Mouse (Mus musculus) CH12.LX (cell line): ENCODE data around the gene Xrcc6. TPM values are rescaled to one million over a fixed set of nuclear protein-coding genes. Genes with fewer than 3 reads are reported as not detected.

Experiments
- DNase-seq: peaks from one replicate; pipeline ENCODE4 v3.0.0-alpha.2; 2013; ENCODE audit errors: extremely low read depth
- H3K27ac ChIP-seq: 2 replicates; pipeline ENCODE4 v1.5.1; 2012; ENCODE audit warnings: low read depth, mild to moderate bottlenecking, control low read depth, moderate library complexity; ENCODE audit not compliant: insufficient read depth
- H3K27me3 ChIP-seq: replicated peaks from 2 replicates; pipeline ENCODE3; 2012; ENCODE audit warnings: inconsistent platforms
- H3K36me3 ChIP-seq, 2 experiments: replicated peaks in 1 of 2; 2 replicates each; pipeline versions ENCODE3 to v1.6.1; 2012; ENCODE audit warnings: inconsistent platforms in 1 of 2, low read length in 1 of 2, mild to moderate bottlenecking in 1 of 2, mixed read lengths in 1 of 2, moderate library complexity in 1 of 2; ENCODE audit not compliant: control insufficient read depth in 1 of 2, insufficient read depth in 1 of 2
- H3K4me1 ChIP-seq, 2 experiments: 2 replicates each; pipeline ENCODE4 v1.6.1; 2012; ENCODE audit warnings: inconsistent platforms in 1 of 2, moderate library complexity in 1 of 2; ENCODE audit not compliant: insufficient read depth in 2 of 2, control insufficient read depth in 1 of 2
- H3K4me2 ChIP-seq: 2 replicates; pipeline ENCODE4 v1.6.1; 2012; ENCODE audit warnings: low read depth, mild to moderate bottlenecking, control low read depth; ENCODE audit not compliant: poor library complexity, insufficient read depth, severe bottlenecking
- H3K4me3 ChIP-seq, 3 experiments: fragments of 150-350 bp in 1 of 3; sonication (generic) in 1 of 3; replicated peaks in 1 of 3; 2 replicates each; pipeline versions ENCODE3 to v1.5.1; 2011 to 2012; ENCODE audit warnings: low read depth in 2 of 3, low read length in 2 of 3, mild to moderate bottlenecking in 2 of 3, moderate library complexity in 2 of 3, control low read depth in 1 of 3, improper control_type of control experiment in 1 of 3, inconsistent platforms in 1 of 3, mixed read lengths in 1 of 3; ENCODE audit not compliant: poor library complexity in 1 of 3
- H3K79me2 ChIP-seq: replicated peaks from 2 replicates; pipeline ENCODE4 v1.6.1; 2012; ENCODE audit warnings: mild to moderate bottlenecking, moderate library complexity; ENCODE audit not compliant: control insufficient read depth, poor library complexity, insufficient read depth, severe bottlenecking; ENCODE audit errors: extremely low read depth
- H3K9ac ChIP-seq: 2 replicates; pipeline ENCODE4 v1.6.1; 2012; ENCODE audit warnings: low read depth, mild to moderate bottlenecking, control low read depth, moderate library complexity; ENCODE audit not compliant: insufficient read depth
- H3K9me3 ChIP-seq: replicated peaks from 2 replicates; pipeline ENCODE3; 2012; ENCODE audit warnings: low read length, inconsistent platforms, mixed read lengths
- BHLHE40 ChIP-seq: IDR thresholded peaks from 2 replicates; pipeline ENCODE4 v1.6.1; 2011; ENCODE audit warnings: mild to moderate bottlenecking, low read depth, low read length, improper control_type of control experiment
- CHD1 ChIP-seq: IDR thresholded peaks from 2 replicates; pipeline ENCODE4 v1.6.1; 2012; ENCODE audit warnings: low read depth, low read length, improper control_type of control experiment, inconsistent platforms
- CHD2 ChIP-seq: IDR thresholded peaks from 2 replicates; pipeline ENCODE4 v1.6.1; 2011; ENCODE audit warnings: low read length, improper control_type of control experiment
- CTCF ChIP-seq, 2 experiments: IDR thresholded peaks in 1 of 2; conservative IDR thresholded peaks in 1 of 2; 2 replicates each; pipeline ENCODE4 v1.5.1; 2011 to 2012; ENCODE audit warnings: low read depth in 2 of 2, low read length in 2 of 2, improper control_type of control experiment in 1 of 2, inconsistent platforms in 1 of 2, mild to moderate bottlenecking in 1 of 2, moderate library complexity in 1 of 2
- ELF1 ChIP-seq: IDR thresholded peaks from 2 replicates; pipeline ENCODE4 v1.6.1; 2014; ENCODE audit warnings: low read depth, mild to moderate bottlenecking, inconsistent platforms, low read length, improper control_type of control experiment
- EP300 ChIP-seq: IDR thresholded peaks from 2 replicates; pipeline ENCODE4 v1.6.1; 2011; ENCODE audit warnings: low read length, improper control_type of control experiment
- ETS1 ChIP-seq: conservative IDR thresholded peaks from 2 replicates; pipeline ENCODE4 v1.6.1; 2012; ENCODE audit warnings: low read depth, mild to moderate bottlenecking, inconsistent platforms, low read length, improper control_type of control experiment, moderate library complexity
- GABPA ChIP-seq: IDR thresholded peaks from 2 replicates; pipeline ENCODE4 v1.6.1; 2012; ENCODE audit warnings: low read depth, low read length, improper control_type of control experiment, inconsistent platforms; ENCODE audit not compliant: insufficient replicate concordance
- KAT2A ChIP-seq: IDR thresholded peaks from 2 replicates; pipeline ENCODE4 v1.6.1; 2012; ENCODE audit warnings: low read length, improper control_type of control experiment, inconsistent platforms; ENCODE audit not compliant: insufficient replicate concordance
- MAFK ChIP-seq: IDR thresholded peaks from 2 replicates; pipeline ENCODE4 v1.6.1; 2011; ENCODE audit warnings: low read length, improper control_type of control experiment; ENCODE audit not compliant: insufficient replicate concordance
- MAX ChIP-seq: IDR thresholded peaks from 2 replicates; pipeline ENCODE4 v1.6.1; 2011; ENCODE audit warnings: low read length, improper control_type of control experiment
- MAZ ChIP-seq: IDR thresholded peaks from 2 replicates; pipeline ENCODE4 v1.6.1; 2012; ENCODE audit warnings: low read depth, mild to moderate bottlenecking, inconsistent platforms, low read length, improper control_type of control experiment, moderate library complexity
- MEF2A ChIP-seq: IDR thresholded peaks from 2 replicates; pipeline ENCODE4 v1.6.1; 2014; ENCODE audit warnings: low read depth, mild to moderate bottlenecking, inconsistent platforms, low read length, improper control_type of control experiment, borderline replicate concordance
- MYC ChIP-seq: IDR thresholded peaks from 2 replicates; pipeline ENCODE4 v1.6.1; 2011; ENCODE audit warnings: low read depth, mild to moderate bottlenecking, improper control_type of control experiment, low read length
- NRF1 ChIP-seq: IDR thresholded peaks from 2 replicates; pipeline ENCODE4 v1.6.1; 2014; ENCODE audit warnings: low read depth, mild to moderate bottlenecking, inconsistent platforms, low read length, improper control_type of control experiment, moderate library complexity
- PAX5 ChIP-seq: IDR thresholded peaks from 2 replicates; pipeline ENCODE4 v1.6.1; 2012; ENCODE audit warnings: low read length, inconsistent platforms, mixed read lengths
- POLR2A ChIP-seq: IDR thresholded peaks from 2 replicates; pipeline ENCODE4 v1.6.1; 2011; ENCODE audit warnings: low read depth, mild to moderate bottlenecking, improper control_type of control experiment, low read length
- POLR2AphosphoS2 ChIP-seq: IDR thresholded peaks from 2 replicates; pipeline ENCODE4 v1.6.1; 2011; ENCODE audit warnings: low read depth, low read length, improper control_type of control experiment
- RCOR1 ChIP-seq: conservative IDR thresholded peaks from 2 replicates; pipeline ENCODE4 v1.6.1; 2012; ENCODE audit warnings: low read depth, mild to moderate bottlenecking, inconsistent platforms, low read length, improper control_type of control experiment
- SIN3A ChIP-seq: IDR thresholded peaks from 2 replicates; pipeline ENCODE4 v1.6.1; 2012; ENCODE audit warnings: low read length, improper control_type of control experiment, inconsistent platforms
- TCF12 ChIP-seq: IDR thresholded peaks from 2 replicates; pipeline ENCODE4 v1.6.1; 2014; ENCODE audit warnings: low read depth, mild to moderate bottlenecking, inconsistent platforms, low read length, improper control_type of control experiment
- USF1 ChIP-seq: IDR thresholded peaks from 2 replicates; pipeline ENCODE4 v1.6.1; 2014; ENCODE audit warnings: low read depth, mild to moderate bottlenecking, inconsistent platforms, low read length, improper control_type of control experiment
- ZC3H11A ChIP-seq: IDR thresholded peaks from 2 replicates; pipeline ENCODE4 v1.6.1; 2012; ENCODE audit warnings: low read depth, mild to moderate bottlenecking, inconsistent platforms, low read length, improper control_type of control experiment
- ZMIZ1 ChIP-seq: IDR thresholded peaks from 2 replicates; pipeline ENCODE4 v1.6.1; 2012; ENCODE audit warnings: low read depth, mild to moderate bottlenecking, inconsistent platforms, low read length, improper control_type of control experiment
- ZNF384 ChIP-seq: IDR thresholded peaks from 2 replicates; pipeline ENCODE4 v1.6.1; 2012; ENCODE audit warnings: low read depth, low read length, improper control_type of control experiment, inconsistent platforms
- dilution Hi-C: fragments of 300-500 bp; cut with MboI; formaldehyde crosslinking; loops from 2 replicates; pipeline ENCODE4 v1.14.3; 2020; ENCODE audit warnings: low sequenced_read_pairs; ENCODE audit not compliant: extremely low pct_unique_long_range_greater_than_20kb, extremely low pct_ligation_motif_present
- in situ Hi-C: fragments of 300-500 bp; cut with MboI; formaldehyde crosslinking; loops from 3 replicates; pipeline ENCODE4 v1.14.3; 2019; ENCODE audit warnings: low sequenced_read_pairs, low pct_ligation_motif_present, low pct_unique_long_range_greater_than_20kb, mixed read lengths
- polyA plus RNA-seq: library from polyadenylated mRNA; unstranded; fragments of >175 nt; gene quantifications from 2 replicates; pipeline ENCODE4 v1.2.1, GENCODE M21; 2012; ENCODE audit warnings: low read depth; ENCODE audit not compliant: insufficient read length
- total RNA-seq, 2 experiments: library from RNA; depleted of rRNA; stranded (reverse); fragments of 300-350 nt in 1 of 2; fragments of >200 nt in 1 of 2; gene quantifications; 2 replicates each; pipeline ENCODE4 v1.2.3; 2012 to 2014

The Xrcc6 gene
- total and polyA plus RNA-seq, 3 experiments, result 67.3 to 83.5 (median 80.8) TPM

DNA sequence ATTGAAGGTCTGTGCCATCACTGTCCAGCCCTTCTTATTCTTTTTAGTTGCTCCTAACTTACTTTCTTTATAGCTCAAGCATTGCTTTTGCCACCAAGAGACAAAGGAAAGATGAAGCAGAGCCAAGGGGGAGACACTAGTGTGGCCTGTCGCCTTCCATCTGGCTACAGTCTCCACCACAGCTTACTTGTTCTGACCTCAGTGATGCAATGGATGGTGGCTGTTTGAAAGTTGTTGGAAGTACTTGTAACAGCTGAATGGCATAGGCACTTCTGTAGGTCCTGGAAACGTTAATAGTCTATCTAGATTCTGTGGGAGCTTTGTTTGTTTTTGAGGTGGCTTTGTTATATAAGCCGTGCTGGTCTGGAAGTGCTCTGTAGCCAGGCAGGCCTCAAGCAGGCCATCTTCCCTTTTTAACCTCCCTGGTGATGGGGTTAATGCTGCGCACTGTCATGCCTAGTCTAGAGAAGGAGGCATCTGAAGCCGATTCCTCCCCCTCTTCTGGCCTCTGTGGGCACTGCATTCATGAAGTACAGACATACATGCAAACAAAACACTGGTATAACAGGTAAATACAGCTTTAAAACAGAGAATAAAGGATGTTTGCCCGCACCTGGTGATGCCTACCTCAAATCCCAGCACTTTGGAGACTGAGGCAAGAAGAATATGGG is 36.5 kb downstream of the Xrcc6 start:
- dilution Hi-C loops, result no loop called here
- no peak for DNase-seq
- H3K36me3 ChIP-seq, result peaks cover 59 to 91% of the 10 kb centered on the region in 2 experiments

DNA sequence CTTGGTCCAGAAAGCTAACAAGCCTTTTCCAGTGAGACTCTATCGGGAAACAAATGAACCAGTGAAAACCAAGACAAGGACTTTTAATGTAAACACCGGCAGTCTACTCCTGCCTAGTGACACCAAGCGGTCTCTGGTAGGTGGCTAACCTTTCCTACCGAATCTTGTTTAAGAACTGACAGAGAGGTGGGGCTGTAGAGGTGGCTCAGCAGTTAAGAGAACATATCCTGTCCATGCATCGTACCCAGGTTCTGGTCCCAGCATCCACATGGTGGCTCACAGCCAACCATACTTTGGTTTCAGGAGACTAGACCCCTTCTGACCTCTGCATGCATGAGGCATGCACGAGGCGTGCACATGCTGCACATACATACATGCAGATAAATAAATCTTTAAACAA is 39.6 kb downstream of the Xrcc6 start:
- TF ChIP-seq EP300, result no peak
- no peak for TF ChIP-seq ZNF384
- TF ChIP-seq MAX, result no peak
- TF ChIP-seq KAT2A, result no peak
- TF ChIP-seq MAFK, result no peak
- no peak for TF ChIP-seq ZC3H11A
- no peak for TF ChIP-seq CTCF (conservative IDR thresholded peaks at IDR 0.05 in 1 of 2, IDR thresholded peaks at IDR 0.05 in 1 of 2; ENCODE audit: low read depth in 2 of 2, low read length in 2 of 2)
- TF ChIP-seq MYC, result no peak
- Histone ChIP-seq H3K27ac (peak overlapping the region; percentile 79), H3K9ac (no peak overlapping the region), H3K27me3 (no peaks in the 10 kb centered on the region), H3K4me3 (no peak overlapping the region), H3K9me3 (no peaks in the 10 kb centered on the region), H3K4me1 (peaks cover 6 to 38% of the 10 kb centered on the region in 2 experiments), H3K79me2 (no peaks in the 10 kb centered on the region), H3K36me3 (peaks cover 74 to 96% of the 10 kb centered on the region in 2 experiments), H3K4me2 (0 out of 2 replicates have a peak overlapping the region, but pooled peaks have one; percentile 9)
- no peak for DNase-seq
- dilution Hi-C loops, result no loop called here
- in situ Hi-C loops, result no loop called here

More for the DNA sequence above, 36.5 kb downstream of the Xrcc6 start:
- H3K9me3 ChIP-seq, result peaks cover 2% of the 10 kb centered on the region
- H3K4me1 ChIP-seq, result peaks cover 6 to 47% of the 10 kb centered on the region in 2 experiments
- in situ Hi-C loops, result no loop called here
- no peaks in the 10 kb centered on the region for H3K27me3 ChIP-seq
- H3K27ac ChIP-seq, result no peak overlapping the region
- H3K79me2 ChIP-seq, result no peaks in the 10 kb centered on the region
- H3K4me3 ChIP-seq, result no peak overlapping the region
- TF ChIP-seq ZNF384 (no peak), TCF12 (no peak), NRF1 (no peak), USF1 (no peak), PAX5 (no peak), ZMIZ1 (no peak)
- no peak overlapping the region for H3K4me2 ChIP-seq
- no peak overlapping the region for H3K9ac ChIP-seq

DNA sequence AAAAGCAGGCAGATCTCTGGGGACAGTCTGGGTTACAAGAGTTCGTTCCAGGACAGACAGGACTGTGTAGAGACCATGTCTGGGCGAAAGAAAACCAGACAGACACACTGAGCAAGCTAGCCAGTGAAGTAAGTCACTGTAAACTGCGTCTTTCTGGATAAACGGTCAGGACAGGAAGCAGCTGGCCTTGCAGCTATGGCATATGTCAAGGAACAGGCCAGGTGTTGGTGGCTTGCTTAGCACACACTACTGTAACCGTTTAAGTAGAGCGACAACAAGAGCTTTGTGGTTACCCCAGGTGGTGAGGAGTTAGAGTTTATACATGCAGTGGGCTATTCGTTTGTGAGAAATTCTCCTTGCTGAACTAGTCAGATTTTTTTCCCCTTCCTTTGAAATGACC is 40.1 kb downstream of the Xrcc6 start:
- H3K27ac ChIP-seq, result peak overlapping the region; percentile 79
- no peaks in the 10 kb centered on the region for H3K9me3 ChIP-seq
- H3K4me3 ChIP-seq, result no peak overlapping the region
- in situ Hi-C loops (no loop called here), dilution Hi-C loops (no loop called here)
- peaks cover 75 to 96% of the 10 kb centered on the region in 2 experiments for H3K36me3 ChIP-seq
- H3K4me1 ChIP-seq, result peaks cover 6 to 34% of the 10 kb centered on the region in 2 experiments
- no peaks in the 10 kb centered on the region for H3K27me3 ChIP-seq
- peak; percentile 79 for DNase-seq
- no peaks in the 10 kb centered on the region for H3K79me2 ChIP-seq
- H3K4me2 ChIP-seq, result no peak overlapping the region
- no peak overlapping the region for H3K9ac ChIP-seq
- TF ChIP-seq POLR2A (no peak), EP300 (peak; percentile 80), CHD1 (no peak), TCF12 (peak; percentile 95), ZNF384 (no peak), CHD2 (no peak), ETS1 (peak; percentile 88), ELF1 (no peak), MAZ (no peak), RCOR1 (no peak), MEF2A (0 out of 2 replicates have a peak, but pooled peaks have one; percentile 18), MYC (0 out of 2 replicates have a peak, but pooled peaks have one; percentile 35), BHLHE40 (peak; percentile 58), POLR2AphosphoS2 (no peak), GABPA (no peak), SIN3A (peak; percentile 84; the same call in 1 of the 2 replicates)
